Mouse (Mus musculus) lung, postnatal 10 days (tissue): ENCODE measurements at regions not wholly inside any gene's neighbourhood (a gene's known extent, or its start where the extent isn't known, plus 50 kb on each side); places are given as distances from the start of the nearest gene placed in this dataset.
"Not testable (repeated sequence)": the region's sequence is repeated elsewhere in the genome, so short reads cannot be mapped to it uniquely, and the experiment has no call there.

Experiments used
- DNase-seq: peaks from one replicate; pipeline ENCODE4 v3.0.0; 2021

- peak; percentile 40 for DNase-seq
Measured at GRCm38 (mm10) chr7:69167456-69167855, 418.4 kb upstream of the Arrdc4 start.

GRCm38 (mm10) chr7:69161916-69162315 lies 412.9 kb upstream of the Arrdc4 start:
- no peak for DNase-seq

GRCm38 (mm10) chr7:69142351-69142750 lies 393.3 kb upstream of the Arrdc4 start:
- DNase-seq = no peak

GRCm38 (mm10) chr7:69133441-69133840 lies 384.4 kb upstream of the Arrdc4 start:
- no peak for DNase-seq

- not testable (repeated sequence) for DNase-seq
Measured at GRCm38 (mm10) chr7:69101770-69102169, 352.7 kb upstream of the Arrdc4 start.

GRCm38 (mm10) chr7:69097587-69098095 lies 348.6 kb upstream of the Arrdc4 start:
- no peak for DNase-seq

GRCm38 (mm10) chr7:69074780-69075179 lies 325.7 kb upstream of the Arrdc4 start:
- DNase-seq = no peak

- DNase-seq = no peak
Measured at GRCm38 (mm10) chr7:69062994-69063393, 314.0 kb upstream of the Arrdc4 start.

GRCm38 (mm10) chr7:69062506-69062905 lies 313.5 kb upstream of the Arrdc4 start:
- DNase-seq = no peak

GRCm38 (mm10) chr7:69062094-69062493 lies 313.1 kb upstream of the Arrdc4 start:
- no peak for DNase-seq

GRCm38 (mm10) chr7:69061242-69061641 lies 312.2 kb upstream of the Arrdc4 start:
- DNase-seq = no peak

GRCm38 (mm10) chr7:69016575-69016974 lies 267.5 kb upstream of the Arrdc4 start:
- no peak for DNase-seq

- DNase-seq = no peak
Measured at GRCm38 (mm10) chr7:69015047-69015446, 266.0 kb upstream of the Arrdc4 start.

GRCm38 (mm10) chr7:69007237-69007636 lies 258.2 kb upstream of the Arrdc4 start:
- DNase-seq = no peak

- DNase-seq = no peak
Measured at GRCm38 (mm10) chr7:68988061-68988460, 239.0 kb upstream of the Arrdc4 start.

GRCm38 (mm10) chr7:68983937-68984336 lies 234.9 kb upstream of the Arrdc4 start:
- no peak for DNase-seq

GRCm38 (mm10) chr7:68982914-68983502 lies 234.0 kb upstream of the Arrdc4 start:
- DNase-seq = no peak

- no peak for DNase-seq
Measured at GRCm38 (mm10) chr7:68978576-68978975, 229.5 kb upstream of the Arrdc4 start.

GRCm38 (mm10) chr7:68976813-68977752 lies 228.0 kb upstream of the Arrdc4 start:
- DNase-seq = peak; percentile 78

- no peak for DNase-seq
Measured at GRCm38 (mm10) chr7:68975956-68976355, 226.9 kb upstream of the Arrdc4 start.

- no peak for DNase-seq
Measured at GRCm38 (mm10) chr7:68975580-68975894, 226.5 kb upstream of the Arrdc4 start.

- DNase-seq = no peak
Measured at GRCm38 (mm10) chr7:68974761-68975579, 225.9 kb upstream of the Arrdc4 start.
